Mouse (Mus musculus) embryo, embryonic 10.5 days (tissue): Measurements from ENCODE around the gene Klrb1c.
"Not testable (repeated sequence)": the region's sequence is repeated elsewhere in the genome, so short reads cannot be mapped to it uniquely, and the experiment has no call there.

Experiments
- DNase-seq: peaks from one replicate; pipeline ENCODE4 v3.0.0-alpha.2; 2015; ENCODE audit warnings: low spot score

Gene Klrb1c

GRCm38 (mm10) chr6:128755402-128755763 lies 33.6 kb downstream of the Klrb1c start:
- DNase-seq = not testable (repeated sequence)

GRCm38 (mm10) chr6:128754748-128755401 lies 34.1 kb downstream of the Klrb1c start:
- not testable (repeated sequence) for DNase-seq

- peak; percentile 17 for DNase-seq
Measured at GRCm38 (mm10) chr6:128754265-128754664, 34.8 kb downstream of the Klrb1c start.

- peak; percentile 88 for DNase-seq
Measured at GRCm38 (mm10) chr6:128753610-128754224, 35.3 kb downstream of the Klrb1c start.

- not testable (repeated sequence) for DNase-seq
Measured at GRCm38 (mm10) chr6:128747006-128747405, 42.0 kb downstream of the Klrb1c start.

GRCm38 (mm10) chr6:128737445-128737844 lies 51.6 kb downstream of the Klrb1c start:
- DNase-seq = no peak

- peak; percentile 8 for DNase-seq
Measured at GRCm38 (mm10) chr6:128736100-128736499, 52.9 kb downstream of the Klrb1c start.

- no peak for DNase-seq
Measured at GRCm38 (mm10) chr6:128734896-128735295, 54.1 kb downstream of the Klrb1c start.

- DNase-seq = no peak
Measured at GRCm38 (mm10) chr6:128733908-128734679, 54.9 kb downstream of the Klrb1c start.

- no peak for DNase-seq
Measured at GRCm38 (mm10) chr6:128732032-128732431, 57.0 kb downstream of the Klrb1c start.
